Mouse (Mus musculus) ES-Bruce4 (cell line): ENCODE measurements around the gene Pla2g10.

ENCODE experiments used
- CTCF ChIP-seq: IDR thresholded peaks from one replicate; pipeline ENCODE4 v1.8.1; 2011; ENCODE audit warnings: low read depth, low read length
- EP300 ChIP-seq: IDR thresholded peaks from 2 replicates; pipeline ENCODE4 v1.6.1; 2011; ENCODE audit warnings: low read depth, low read length; ENCODE audit not compliant: insufficient read depth
- POLR2A ChIP-seq: IDR thresholded peaks from one replicate; pipeline ENCODE4 v1.8.1; 2011; ENCODE audit warnings: low read length; ENCODE audit not compliant: insufficient read depth

- no peak for TF ChIP-seq CTCF
- no peak for TF ChIP-seq POLR2A
- peak; percentile 57; the same call in 1 of the 2 replicates for TF ChIP-seq EP300
These were observed 35.6 kb upstream of the Pla2g10 start for GRCm38 (mm10) chr16:13766367-13766766.
